Mouse (Mus musculus): ENCODE measurements at regions not wholly inside any gene's neighbourhood (a gene's known extent, or its start where the extent isn't known, plus 50 kb on each side); places are given as distances from the start of the nearest gene placed in this dataset.

- DNase-seq (ENCODE audit: low read depth, low spot score), result peak; percentile 46
These were observed 853.7 kb downstream of the Otol1 start for GRCm38 (mm10) chr3:70860909-70861675.

DNA sequence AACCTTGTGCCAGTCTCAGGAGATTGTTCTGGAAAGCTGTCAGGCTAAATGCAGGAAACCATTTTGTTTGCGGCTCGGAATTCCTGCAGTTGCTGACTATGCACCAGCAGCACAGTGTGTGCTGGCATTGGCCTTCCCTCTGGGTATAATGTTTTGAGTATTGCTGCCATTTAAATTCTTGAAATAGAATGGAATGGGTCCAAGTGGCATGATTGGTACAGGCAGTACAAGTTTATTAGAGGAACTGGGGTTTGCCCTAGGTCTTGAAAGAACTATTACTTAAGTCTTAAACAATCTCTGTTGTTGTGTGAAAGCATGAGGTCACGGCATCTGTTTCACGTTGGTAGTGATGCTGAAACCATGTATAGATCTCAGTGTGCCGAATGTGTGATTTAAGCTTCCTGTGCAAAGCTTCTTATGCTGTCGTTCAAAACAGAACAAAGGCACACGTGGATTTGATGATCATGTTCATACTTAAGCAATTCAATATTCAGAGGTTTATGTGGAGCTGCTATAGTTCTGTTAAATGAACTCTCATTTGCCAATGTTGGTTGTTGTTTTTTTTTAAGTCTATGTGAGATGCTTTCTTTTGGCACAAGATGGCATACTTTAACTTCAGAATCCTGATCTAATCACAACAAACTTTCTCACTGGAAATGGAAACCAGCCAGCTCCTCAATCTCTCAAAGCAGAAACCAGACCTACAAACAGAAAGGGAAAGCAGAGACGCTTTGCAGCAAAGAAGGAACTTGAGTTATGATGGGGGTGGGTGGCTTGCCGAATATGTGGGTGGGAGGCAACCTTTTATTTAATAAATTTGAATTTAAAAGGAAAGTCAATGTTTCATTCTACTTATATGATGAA is 866.5 kb downstream of the Otol1 start:
- peak; percentile 60 for DNase-seq (ENCODE audit: low read depth, low spot score)

DNA sequence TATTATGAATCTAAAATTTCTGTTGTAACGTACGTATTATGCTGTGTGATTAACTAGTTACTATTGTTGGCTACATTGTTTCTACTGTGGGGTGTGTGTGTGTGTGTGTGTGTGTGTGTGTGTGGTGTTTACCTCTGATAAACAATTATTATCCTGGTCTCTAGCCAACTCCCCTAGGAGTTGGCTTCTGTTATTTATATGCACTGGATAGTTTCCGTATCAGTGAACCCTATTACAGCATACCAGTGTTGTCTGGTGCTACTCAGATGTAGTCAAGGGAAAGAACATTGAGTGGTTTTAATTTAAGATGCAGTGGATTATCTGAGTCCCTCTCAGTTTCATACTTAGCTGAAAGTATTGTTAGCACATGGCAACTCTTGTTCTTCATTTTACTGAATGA is 867.2 kb downstream of the Otol1 start:
- no peak for DNase-seq (ENCODE audit: low read depth, low spot score)
